Mouse (Mus musculus) lung, postnatal 0 days (tissue): ENCODE measurements around the gene Gm13124. TPM values are rescaled to one million over a fixed set of nuclear protein-coding genes. Genes with fewer than 3 reads are reported as not detected.
"Not testable (repeated sequence)": the region's sequence is repeated elsewhere in the genome, so short reads cannot be mapped to it uniquely, and the experiment has no call there.

Source experiments
- ATAC-seq: fragments of 200-750 bp; cut with Nextera tagmentation; 2 replicates; pipeline ENCODE4 v1.8.0; 2017; ENCODE audit warnings: moderate library complexity
- DNase-seq: peaks from one replicate; pipeline ENCODE4 v3.0.0-alpha.2; 2016; ENCODE audit warnings: low spot score
- H3K27ac ChIP-seq: fragments of 300-500 bp; sonication (generic); 2 replicates; pipeline ENCODE4 v1.5.1; 2014; ENCODE audit warnings: antibody characterized with exemption, mild to moderate bottlenecking, low read length, mixed read lengths
- H3K27me3 ChIP-seq: fragments of 300-500 bp; sonication (generic); replicated peaks from 2 replicates; pipeline ENCODE4 v1.6.1; 2014; ENCODE audit warnings: low read length, mixed read lengths; ENCODE audit not compliant: insufficient read depth
- H3K36me3 ChIP-seq: fragments of 300-500 bp; sonication (generic); 2 replicates; pipeline ENCODE4 v1.6.1; 2014; ENCODE audit warnings: low read length, mixed read lengths; ENCODE audit not compliant: insufficient read depth
- H3K4me1 ChIP-seq: fragments of 300-500 bp; sonication (generic); 2 replicates; pipeline ENCODE4 v1.6.1; 2014; ENCODE audit warnings: antibody characterized with exemption, low read depth, low read length, mixed read lengths; ENCODE audit not compliant: insufficient read depth
- H3K4me2 ChIP-seq: fragments of 300-500 bp; sonication (generic); replicated peaks from 2 replicates; pipeline ENCODE4 v1.6.1; 2014; ENCODE audit warnings: low read depth, mild to moderate bottlenecking, low read length, moderate library complexity, mixed read lengths
- H3K4me3 ChIP-seq: fragments of 300-500 bp; sonication (generic); 2 replicates; pipeline ENCODE4 v1.5.1; 2014; ENCODE audit warnings: low read depth, low read length
- H3K9ac ChIP-seq: fragments of 300-500 bp; sonication (generic); replicated peaks from 2 replicates; pipeline ENCODE4 v1.6.1; 2014; ENCODE audit warnings: low read depth, mild to moderate bottlenecking
- H3K9me3 ChIP-seq: fragments of 300-500 bp; sonication (generic); 2 replicates; pipeline ENCODE4 v1.6.1; 2016; ENCODE audit warnings: low read length, mixed read lengths
- CTCF ChIP-seq: IDR thresholded peaks from 2 replicates; pipeline ENCODE4 v1.5.1; 2016; ENCODE audit warnings: antibody characterized with exemption, mild to moderate bottlenecking
- EP300 ChIP-seq: IDR thresholded peaks from 2 replicates; pipeline ENCODE4 v1.6.1; 2016; ENCODE audit warnings: antibody characterized with exemption, mild to moderate bottlenecking, control low read depth
- WGBS: fragments of 180-500 bp; shearing (Covaris S2); extraction: QIAGEN DNeasy Blood & Tissue Kit; methylation state at CpG from one replicate; pipeline ENCODE4 v1.1.7; 2014; 5-methylcytosine and 5-hydroxymethylcytosine counted together
- polyA plus RNA-seq: library from polyadenylated mRNA; unstranded; fragments of >200 nt; fragmentation: Nextera tagmentation; extraction: Ambion mirVana; gene quantifications from 2 replicates; pipeline ENCODE4 v1.2.1, GENCODE M21; 2015

The Gm13124 gene
- polyA plus RNA-seq, 1 experiment from 2014 or later = not detected

- no peaks in the 10 kb centered on the region for H3K4me1 ChIP-seq
- H3K27me3 ChIP-seq = no peaks in the 10 kb centered on the region
- no peak for ATAC-seq
- no peak overlapping the region for H3K9ac ChIP-seq
- no peak overlapping the region for H3K4me2 ChIP-seq
- H3K9me3 ChIP-seq = no peaks in the 10 kb centered on the region
- no peak overlapping the region for H3K4me3 ChIP-seq
- TF ChIP-seq EP300 (no peak), CTCF (no peak)
- no peaks in the 10 kb centered on the region for H3K36me3 ChIP-seq
- DNase-seq = no peak
- H3K27ac ChIP-seq = no peak overlapping the region
Measured at GRCm38 (mm10) chr4:144559792-144560191, 5.1 kb downstream of the Gm13124 start.

DNA sequence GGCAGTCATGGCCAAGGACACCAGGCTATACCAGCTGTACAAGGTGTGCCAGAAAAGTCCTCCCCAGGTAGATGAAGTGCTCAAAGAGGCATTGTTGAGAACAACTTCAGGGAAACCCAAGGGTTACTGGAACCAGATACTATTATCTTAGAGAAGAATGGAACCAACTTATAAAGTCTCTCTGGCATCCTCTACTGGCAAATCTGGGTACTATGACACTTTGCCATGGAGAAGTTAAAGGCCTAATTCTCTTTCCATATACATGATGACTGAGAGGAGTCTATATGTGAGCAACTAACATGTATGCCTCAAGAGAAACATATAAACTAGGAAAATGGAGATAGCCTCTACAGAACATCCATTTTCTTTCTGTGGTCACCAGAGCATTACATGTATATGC is 13.8 kb downstream of the Gm13124 start:
- no peaks in the 10 kb centered on the region for H3K27me3 ChIP-seq
- TF ChIP-seq EP300 (no peak), CTCF (no peak)
- H3K4me1 ChIP-seq = no peaks in the 10 kb centered on the region
- no peak overlapping the region for H3K27ac ChIP-seq
- H3K36me3 ChIP-seq = no peaks in the 10 kb centered on the region
- no peaks in the 10 kb centered on the region for H3K9me3 ChIP-seq
- H3K4me2 ChIP-seq = no peak overlapping the region
- no peak overlapping the region for H3K4me3 ChIP-seq
- ATAC-seq (no peak), DNase-seq (no peak)
- no peak overlapping the region for H3K9ac ChIP-seq

DNA sequence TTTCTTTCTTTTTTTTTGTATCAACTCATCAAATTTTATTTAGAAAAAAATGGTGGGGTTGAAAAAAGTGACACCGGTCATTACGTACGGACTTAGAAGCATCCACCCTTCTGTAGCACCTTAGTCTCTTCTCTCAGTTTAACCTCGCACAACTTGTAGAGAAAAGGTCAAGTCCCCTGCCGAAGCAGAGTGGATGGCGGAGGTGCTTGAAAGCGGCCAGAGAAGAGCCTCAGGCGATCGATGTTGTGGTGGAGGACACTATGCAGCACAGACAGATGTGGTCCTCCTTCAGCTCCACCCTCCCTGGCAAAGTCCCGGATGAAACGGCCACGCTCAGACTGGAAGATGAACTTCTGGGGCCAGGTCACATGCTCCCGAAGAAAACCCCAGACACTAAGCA is 19.6 kb downstream of the Gm13124 start:
- not testable (repeated sequence) for H3K4me1 ChIP-seq, H3K4me3 ChIP-seq, H3K27ac ChIP-seq, DNase-seq, H3K27me3 ChIP-seq, ATAC-seq, H3K4me2 ChIP-seq, H3K36me3 ChIP-seq, H3K9me3 ChIP-seq, H3K9ac ChIP-seq
- WGBS = 88% methylated on average over 13 of the region's 13 CpGs

DNA sequence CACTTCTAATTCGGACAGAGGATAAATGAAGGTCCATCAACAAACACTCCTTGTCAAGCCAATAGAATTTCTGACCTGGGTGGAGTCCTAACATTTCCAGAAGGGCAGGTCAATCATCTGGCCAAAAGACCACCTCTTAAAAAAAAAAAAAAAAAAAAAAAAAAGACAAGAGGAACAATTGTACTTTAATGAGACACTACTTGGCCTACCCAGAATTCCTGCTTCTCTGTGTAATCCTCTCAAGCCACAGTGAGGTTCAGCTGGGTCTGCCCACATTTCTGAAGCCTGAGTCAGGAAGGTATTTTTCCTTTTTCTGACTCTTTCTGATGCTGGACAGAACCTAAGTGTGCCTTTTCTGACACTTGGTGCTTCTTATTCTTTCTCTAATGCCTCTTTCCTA is 20.2 kb downstream of the Gm13124 start:
- H3K4me3 ChIP-seq = no peak overlapping the region
- TF ChIP-seq EP300 (no peak), CTCF (no peak)
- 63% methylated on average over 1 of the region's 1 CpGs for WGBS

DNA sequence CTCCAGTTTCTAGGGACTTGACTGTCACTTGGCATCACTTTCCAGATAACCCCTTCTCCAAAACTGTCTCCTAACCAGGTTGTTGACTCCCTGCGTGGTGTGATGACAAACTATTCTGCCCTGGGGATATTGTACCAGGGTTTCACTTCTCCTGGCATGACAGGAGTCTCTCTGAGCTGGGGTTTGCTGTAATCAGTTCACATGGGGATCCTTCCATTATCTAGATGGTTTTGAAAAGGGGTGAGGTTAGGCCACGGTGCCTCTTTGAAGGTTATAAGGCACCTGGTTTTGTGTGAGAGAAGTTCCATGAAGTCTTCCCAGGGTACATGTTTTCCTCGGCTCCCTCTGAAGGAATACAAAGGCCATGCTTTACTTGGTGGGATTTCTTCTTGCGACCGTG is 45.4 kb downstream of the Gm13124 start, which contains the start of gene 9430007A20Rik:
9430007A20Rik (plus strand) TSS at position 301 of the 400 bp plus-strand sequence.
- no peaks in the 10 kb centered on the region for H3K36me3 ChIP-seq
- 69% methylated on average over 5 of the region's 5 CpGs for WGBS
- TF ChIP-seq CTCF = no peak
- no peak for TF ChIP-seq EP300
- H3K4me1 ChIP-seq = no peaks in the 10 kb centered on the region
- no peak within 1 kb of the TSS for H3K27ac ChIP-seq
- ATAC-seq (no peak), DNase-seq (no peak)
- H3K4me3 ChIP-seq = no peak within 1 kb of the TSS
- no peak within 1 kb of the TSS for H3K9ac ChIP-seq
- no peak within 1 kb of the TSS for H3K4me2 ChIP-seq
- no peaks in the 10 kb centered on the region; the same call in 1 of the 2 replicates for H3K9me3 ChIP-seq
- no peaks in the 10 kb centered on the region for H3K27me3 ChIP-seq

More for the DNA sequence above, 20.2 kb downstream of the Gm13124 start:
- no peak for ATAC-seq
- 0 out of 2 replicates have a peak, but pooled peaks cover 4% of the 10 kb centered on the region for H3K9me3 ChIP-seq
- H3K27ac ChIP-seq = no peak overlapping the region
- H3K9ac ChIP-seq = no peak overlapping the region
- no peaks in the 10 kb centered on the region for H3K4me1 ChIP-seq
- no peaks in the 10 kb centered on the region for H3K36me3 ChIP-seq
- DNase-seq = no peak
- H3K27me3 ChIP-seq = no peaks in the 10 kb centered on the region
- H3K4me2 ChIP-seq = no peak overlapping the region

- Histone ChIP-seq H3K27me3 (no peaks in the 10 kb centered on the region), H3K4me2 (no peak overlapping the region), H3K9ac (no peak overlapping the region), H3K27ac (no peak overlapping the region), H3K9me3 (no peaks in the 10 kb centered on the region; the same call in 1 of the 2 replicates), H3K4me1 (no peaks in the 10 kb centered on the region), H3K36me3 (no peaks in the 10 kb centered on the region), H3K4me3 (no peak overlapping the region)
- no peak for TF ChIP-seq EP300
- no peak for TF ChIP-seq CTCF
- DNase-seq = no peak
- 74% methylated on average over 1 of the region's 1 CpGs for WGBS
- no peak for ATAC-seq
Measured at GRCm38 (mm10) chr4:144506518-144506917, 58.4 kb downstream of the Gm13124 start.

Other genes starting within 250 kb of the Gm13124 start
- not detected in 2 replicates for gene Gm13128, start 234.9 kb downstream of the Gm13124 start, polyA plus RNA-seq
- gene Gm13119, start 207.2 kb downstream of the Gm13124 start, polyA plus RNA-seq = not detected in 2 replicates
- not detected in 2 replicates for gene Pramef20, start 187.2 kb downstream of the Gm13124 start, polyA plus RNA-seq
- gene Pramef12, start 156.7 kb downstream of the Gm13124 start, polyA plus RNA-seq = 0.08 and 0.14 TPM in 2 replicates
- not detected in 2 replicates for gene 1700012P22Rik, start 126.4 kb downstream of the Gm13124 start, polyA plus RNA-seq
- not detected in 2 replicates for gene Gm9944, start 111.8 kb downstream of the Gm13124 start, polyA plus RNA-seq
- not detected in 2 replicates for gene Aadacl3, start 101.4 kb downstream of the Gm13124 start, polyA plus RNA-seq
- gene 9430007A20Rik, start 45.3 kb downstream of the Gm13124 start, polyA plus RNA-seq = not detected in 2 replicates
- gene Aadacl4, start 48.6 kb upstream of the Gm13124 start, polyA plus RNA-seq = not detected in 2 replicates
- gene Gm436, start 121.2 kb upstream of the Gm13124 start, polyA plus RNA-seq = not detected in 2 replicates
- not detected in 2 replicates for gene Gm13178, start 156.3 kb upstream of the Gm13124 start, polyA plus RNA-seq
- gene Gm438, start 221.4 kb upstream of the Gm13124 start, polyA plus RNA-seq = not detected in 2 replicates